Mouse (Mus musculus) small intestine, adult 2 months (tissue): ENCODE measurements around the gene Apba2. TPM values are rescaled to one million over a fixed set of nuclear protein-coding genes. Genes with fewer than 3 reads are reported as not detected.

ENCODE experiments used
- H3K27ac ChIP-seq: fragments of 200-500 bp; 2 replicates; pipeline ENCODE4 v1.5.1; 2012; ENCODE audit warnings: low read depth, low read length, control low read depth, inconsistent platforms; ENCODE audit not compliant: insufficient read depth
- H3K27me3 ChIP-seq: fragments of 200-500 bp; 2 replicates; pipeline ENCODE4 v1.6.1; 2012; ENCODE audit warnings: mild to moderate bottlenecking, moderate library complexity, low read length, inconsistent platforms; ENCODE audit not compliant: control insufficient read depth, insufficient read depth
- H3K36me3 ChIP-seq: fragments of 200-500 bp; 2 replicates; pipeline ENCODE4 v1.6.1; 2012; ENCODE audit warnings: mild to moderate bottlenecking, low read length, control low read depth, inconsistent platforms; ENCODE audit not compliant: control insufficient read depth, insufficient read depth
- H3K4me1 ChIP-seq: fragments of 200-500 bp; 2 replicates; pipeline ENCODE4 v1.6.1; 2012; ENCODE audit warnings: low read length, inconsistent platforms, mixed read lengths; ENCODE audit not compliant: control insufficient read depth, insufficient read depth, insufficient read length
- H3K4me3 ChIP-seq: fragments of 200-500 bp; 2 replicates; pipeline ENCODE4 v1.5.1; 2012; ENCODE audit warnings: low read depth, mild to moderate bottlenecking, control low read depth, inconsistent platforms, low read length, moderate library complexity
- CTCF ChIP-seq: fragments of 200-500 bp; IDR thresholded peaks from 2 replicates; pipeline ENCODE4 v1.5.1; 2012; ENCODE audit warnings: low read depth, mild to moderate bottlenecking, control low read depth, inconsistent platforms, low read length, moderate library complexity, mixed read lengths; ENCODE audit not compliant: insufficient replicate concordance, insufficient read length; ENCODE audit errors: extremely low read depth
- POLR2A ChIP-seq: fragments of 200-500 bp; IDR thresholded peaks from 2 replicates; pipeline ENCODE4 v1.6.1; 2012; ENCODE audit warnings: low read depth, mild to moderate bottlenecking, control low read depth, inconsistent platforms, low read length, moderate library complexity
- WGBS: fragments of 180-500 bp; shearing (Covaris S2); methylation state at CpG from one replicate; pipeline ENCODE4 v1.1.7; 2018; 5-methylcytosine and 5-hydroxymethylcytosine counted together
- polyA plus RNA-seq: library from polyadenylated mRNA; depleted of rRNA; stranded (reverse); fragments of >200 nt; gene quantifications from 2 replicates; pipeline ENCODE4 v1.2.3, GENCODE M21; 2012

The Apba2 gene
- polyA plus RNA-seq, 1 experiment = 3.0 TPM

DNA sequence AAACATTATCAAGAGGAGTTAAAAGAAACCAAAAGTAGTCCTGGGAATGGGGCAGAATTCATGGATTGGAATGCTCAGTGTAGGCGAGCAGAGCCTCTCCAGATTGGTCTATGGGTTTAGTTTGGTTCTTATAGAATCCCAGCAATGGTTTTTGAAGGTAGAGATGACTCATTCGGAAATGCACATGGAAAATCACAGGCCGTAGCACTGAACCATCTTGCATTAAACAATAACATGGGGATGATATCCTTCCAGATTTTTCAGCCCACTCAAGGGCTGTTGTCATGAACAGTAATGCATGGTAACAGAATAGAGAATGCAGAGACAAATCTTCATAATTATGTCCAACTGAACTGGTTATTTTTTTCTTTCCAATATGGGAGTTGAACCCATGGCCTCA, 264.1 kb downstream of the Apba2 start:
- no peak overlapping the region for H3K27ac ChIP-seq
- WGBS = 69% methylated on average over 3 of the region's 3 CpGs
- H3K4me1 ChIP-seq = no peaks in the 10 kb centered on the region
- TF ChIP-seq POLR2A (no peak), CTCF (no peak)
- no peaks in the 10 kb centered on the region for H3K36me3 ChIP-seq
- H3K4me3 ChIP-seq = no peak overlapping the region
- H3K27me3 ChIP-seq = no peaks in the 10 kb centered on the region

DNA sequence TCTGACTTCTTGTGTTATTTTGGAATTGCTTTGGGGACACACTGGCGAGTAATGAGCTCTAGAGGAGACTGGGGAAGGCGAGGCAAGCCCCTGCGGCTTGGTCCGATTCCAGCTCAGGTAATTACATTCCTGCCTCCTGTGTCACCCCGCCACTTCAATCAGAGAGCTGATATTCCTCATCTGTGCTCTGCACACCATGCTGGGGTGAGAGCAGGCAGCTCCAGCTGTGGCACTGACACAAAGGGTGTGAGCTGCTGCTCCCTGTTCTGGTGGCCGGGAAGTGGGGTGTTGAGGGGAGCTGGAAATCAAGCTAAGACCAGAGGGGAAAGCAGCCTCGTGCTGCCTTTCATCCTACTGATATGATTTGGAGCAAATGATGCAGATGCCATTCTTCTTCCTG, 268.3 kb downstream of the Apba2 start:
- Histone ChIP-seq H3K4me1 (no peaks in the 10 kb centered on the region), H3K4me3 (no peak overlapping the region), H3K36me3 (no peaks in the 10 kb centered on the region), H3K27ac (no peak overlapping the region), H3K27me3 (no peaks in the 10 kb centered on the region)
- 48% methylated on average over 7 of the region's 7 CpGs for WGBS
- no peak for TF ChIP-seq POLR2A
- TF ChIP-seq CTCF = no peak

DNA sequence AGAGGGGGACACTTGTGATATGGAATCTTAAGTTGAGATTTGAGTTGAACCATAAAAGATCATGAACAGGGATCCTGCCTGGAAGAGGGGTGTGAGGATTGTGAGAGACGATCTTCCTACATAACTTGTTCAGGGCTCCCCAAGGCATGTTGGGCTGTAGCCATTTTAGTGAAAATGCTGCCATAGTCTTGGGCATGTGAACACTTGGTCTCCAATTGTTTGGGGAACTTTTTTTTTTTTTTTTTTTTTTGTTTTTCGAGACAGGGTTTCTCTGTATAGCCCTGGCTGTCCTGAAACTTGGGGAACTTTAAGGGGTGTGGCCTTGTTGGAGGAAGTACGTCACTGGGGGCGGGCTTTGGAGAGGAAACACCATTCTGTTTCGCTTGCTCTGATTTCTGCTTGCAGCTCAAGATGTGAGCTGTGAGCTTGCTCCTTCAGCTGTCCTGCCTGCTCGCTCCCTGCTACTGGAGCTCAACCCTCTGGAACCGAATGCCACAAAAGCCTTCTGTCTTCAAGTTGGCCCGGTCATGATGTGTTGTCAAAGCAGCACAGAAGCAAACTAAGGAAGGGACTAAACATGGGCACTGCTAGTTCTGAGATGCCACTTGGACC, 269.4 kb downstream of the Apba2 start:
- Histone ChIP-seq H3K4me3 (no peak overlapping the region), H3K4me1 (no peaks in the 10 kb centered on the region), H3K36me3 (no peaks in the 10 kb centered on the region), H3K27me3 (no peaks in the 10 kb centered on the region), H3K27ac (no peak overlapping the region)
- 80% methylated on average over 8 of the region's 8 CpGs for WGBS
- TF ChIP-seq POLR2A (no peak), CTCF (no peak)

DNA sequence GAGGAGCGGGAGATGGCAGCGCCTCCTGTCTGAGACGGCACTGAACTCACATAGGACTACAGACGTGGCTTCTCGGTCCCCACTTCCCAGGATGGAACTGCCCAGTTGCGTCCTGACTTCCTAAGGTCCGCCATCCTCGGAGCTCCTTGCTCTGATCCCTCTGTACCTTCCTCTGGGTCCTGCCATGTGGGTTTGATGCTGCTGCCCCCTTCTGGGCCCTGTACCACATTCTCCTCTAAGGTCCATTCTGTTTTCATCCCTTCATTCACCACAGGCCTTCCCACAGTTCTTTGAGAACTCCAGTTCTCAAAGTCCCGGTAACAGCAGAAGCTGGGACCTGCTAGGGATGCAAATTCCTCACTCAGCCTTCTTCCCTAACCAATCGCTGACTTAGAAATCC, 272.0 kb downstream of the Apba2 start:
- H3K36me3 ChIP-seq = no peaks in the 10 kb centered on the region
- TF ChIP-seq POLR2A (no peak), CTCF (no peak)
- no peaks in the 10 kb centered on the region for H3K27me3 ChIP-seq
- H3K27ac ChIP-seq = no peak overlapping the region
- WGBS = 39% methylated on average over 10 of the region's 10 CpGs
- H3K4me1 ChIP-seq = no peaks in the 10 kb centered on the region
- H3K4me3 ChIP-seq = no peak overlapping the region

DNA sequence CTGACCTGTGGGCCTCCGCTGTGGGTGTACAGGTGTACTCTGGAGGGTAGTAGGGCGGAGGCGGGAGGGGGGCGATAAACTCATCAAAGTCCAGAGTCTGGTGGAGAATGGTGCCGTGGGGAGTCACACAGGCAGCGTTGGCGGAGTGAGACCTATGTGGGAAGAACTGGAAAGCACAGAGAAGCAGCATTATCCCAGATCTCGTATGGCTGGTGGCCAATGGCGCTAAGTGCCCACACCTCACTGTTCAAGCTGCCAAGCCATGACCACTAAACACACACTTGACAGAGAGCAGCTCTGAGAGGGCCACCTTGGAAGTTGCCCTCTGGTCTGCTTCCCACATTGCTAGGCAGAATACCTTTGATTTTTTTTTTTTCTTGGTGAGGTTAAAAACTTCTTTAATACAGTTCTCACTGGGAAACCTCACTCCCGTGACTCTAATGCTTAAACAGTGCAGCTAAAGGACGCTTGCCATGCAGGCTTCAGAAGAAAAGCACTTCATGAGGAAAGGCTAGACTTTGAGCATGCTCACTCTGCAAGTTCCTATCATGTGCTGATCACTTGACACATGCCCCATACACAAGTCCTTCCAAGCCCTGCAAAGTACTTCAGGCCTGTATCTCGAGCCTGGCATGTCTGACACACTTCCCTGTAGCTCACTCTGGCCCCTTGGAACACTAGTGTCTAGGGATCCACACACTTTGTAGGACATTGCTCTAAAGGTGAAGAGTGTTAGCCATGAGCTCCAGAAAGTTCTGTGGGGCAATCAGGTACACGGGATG, 275.4 kb downstream of the Apba2 start:
- Histone ChIP-seq H3K27me3 (no peaks in the 10 kb centered on the region), H3K4me1 (no peaks in the 10 kb centered on the region), H3K4me3 (no peak overlapping the region), H3K27ac (no peak overlapping the region), H3K36me3 (no peaks in the 10 kb centered on the region)
- no peak for TF ChIP-seq CTCF
- no peak for TF ChIP-seq POLR2A
- 72% methylated on average over 13 of the region's 13 CpGs for WGBS

DNA sequence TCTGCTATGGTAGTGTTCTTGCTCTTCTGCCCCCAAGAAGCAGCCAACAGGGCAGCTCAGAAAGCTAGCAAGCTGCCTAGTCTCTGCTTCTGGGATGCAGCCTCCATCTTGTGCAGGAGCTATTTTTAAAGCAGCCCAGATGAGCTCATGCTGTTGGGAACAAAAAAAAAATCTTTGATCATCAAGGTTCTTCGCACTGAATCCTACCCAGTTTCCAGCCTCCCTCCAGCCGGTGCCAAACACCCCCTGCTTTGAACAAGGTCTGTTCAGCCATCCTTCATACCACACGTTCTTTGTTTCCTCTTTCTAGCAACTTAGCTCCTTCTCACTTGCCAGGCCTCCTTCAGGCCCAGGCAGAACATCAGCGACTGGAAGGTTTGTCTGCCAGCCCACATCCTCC, 278.0 kb downstream of the Apba2 start:
- Histone ChIP-seq H3K27me3 (no peaks in the 10 kb centered on the region), H3K4me1 (no peaks in the 10 kb centered on the region), H3K27ac (no peak overlapping the region), H3K4me3 (no peak overlapping the region), H3K36me3 (no peaks in the 10 kb centered on the region)
- TF ChIP-seq POLR2A = no peak
- no peak for TF ChIP-seq CTCF
- WGBS = 68% methylated on average over 4 of the region's 4 CpGs

DNA sequence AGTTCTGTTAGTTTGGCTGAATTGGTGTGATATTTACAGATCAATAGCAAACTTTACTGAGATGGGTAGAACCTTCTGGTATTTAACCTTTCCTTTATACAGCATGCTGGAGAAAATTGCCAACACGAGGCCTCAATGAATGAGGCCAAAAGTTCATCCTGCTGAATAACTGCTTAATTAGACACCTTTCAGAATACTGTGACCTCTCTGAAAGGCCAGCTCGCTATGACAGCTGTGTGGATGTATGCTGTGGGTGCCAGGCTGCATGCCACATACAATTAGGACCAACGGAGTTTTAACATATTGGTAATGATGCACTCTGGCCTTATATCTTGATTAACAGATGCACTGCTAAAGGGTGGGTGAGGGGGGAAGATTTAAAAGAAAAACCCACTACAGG, 283.5 kb downstream of the Apba2 start:
- no peak overlapping the region for H3K4me3 ChIP-seq
- WGBS = 65% methylated on average over 3 of the region's 3 CpGs
- no peaks in the 10 kb centered on the region for H3K27me3 ChIP-seq
- H3K36me3 ChIP-seq = no peaks in the 10 kb centered on the region
- no peak overlapping the region for H3K27ac ChIP-seq
- TF ChIP-seq CTCF = no peak
- TF ChIP-seq POLR2A = no peak
- no peaks in the 10 kb centered on the region for H3K4me1 ChIP-seq
